Mouse (Mus musculus): ENCODE results near the gene Haao. TPM values are rescaled to one million over a fixed set of nuclear protein-coding genes. Genes with fewer than 3 reads are reported as not detected.

Gene Haao
- polyA plus RNA-seq, 1 experiment from 2014 or later, result 0.40 TPM

GRCm38 (mm10) chr17:83889691-83890372, 42.1 kb upstream of the Haao start:
- ATAC-seq, result peak; percentile 41; the same call in 1 of the 2 replicates
- H3K4me2 ChIP-seq (replicated peaks; ENCODE audit: low read depth), result no peak overlapping the region
- H3K9me3 ChIP-seq (ENCODE audit: control insufficient read depth), result no peaks in the 10 kb centered on the region
- H3K4me1 ChIP-seq (replicated peaks; ENCODE audit: control insufficient read depth, insufficient read depth, low read length), result no peaks in the 10 kb centered on the region
- H3K27ac ChIP-seq (ENCODE audit: low read depth, low read length), result peak overlapping the region; percentile 10; the same call in 1 of the 2 replicates
- H3K36me3 ChIP-seq (ENCODE audit: control insufficient read depth, insufficient read depth), result no peaks in the 10 kb centered on the region
- H3K9ac ChIP-seq (ENCODE audit: low read depth, low read length), result no peak overlapping the region
- H3K27me3 ChIP-seq (replicated peaks; ENCODE audit: control insufficient read depth, insufficient read depth, low read length), result no peaks in the 10 kb centered on the region
- 54% methylated on average over 13 of the region's 13 CpGs for WGBS
- no peak overlapping the region for H3K4me3 ChIP-seq (ENCODE audit: low read depth, low read length)
- TF ChIP-seq CTCF (IDR thresholded peaks at IDR 0.05; ENCODE audit: low read depth), result no peak

GRCm38 (mm10) chr17:83889329-83889690, 41.5 kb upstream of the Haao start:
- WGBS, result 86% methylated on average over 5 of the region's 5 CpGs
- TF ChIP-seq CTCF (IDR thresholded peaks at IDR 0.05; ENCODE audit: low read depth), result no peak

DNA sequence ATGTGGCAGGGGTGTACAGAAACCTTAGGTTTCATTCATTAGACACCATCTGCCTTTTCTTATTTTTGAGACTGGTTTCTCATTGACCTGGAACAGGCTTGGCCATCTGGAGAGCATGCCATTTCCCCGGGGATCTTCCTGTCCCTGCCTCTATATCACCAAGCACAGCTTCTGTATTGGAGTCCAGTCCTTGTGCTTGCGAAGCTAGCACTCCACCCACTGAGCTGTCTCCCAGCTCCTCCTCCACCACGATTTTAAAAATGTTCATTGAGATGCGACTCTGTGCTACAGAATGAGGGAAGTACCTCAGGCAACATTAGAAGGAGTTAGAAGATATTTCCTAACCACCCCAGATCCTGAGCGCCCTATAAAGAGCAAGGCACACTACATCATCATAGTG, 39.5 kb upstream of the Haao start:
- Histone ChIP-seq H3K27ac (ENCODE audit: low read depth, low read length) (no peak overlapping the region), H3K9ac (ENCODE audit: low read depth, low read length) (no peak overlapping the region), H3K9me3 (ENCODE audit: control insufficient read depth) (no peaks in the 10 kb centered on the region), H3K4me2 (replicated peaks; ENCODE audit: low read depth) (no peak overlapping the region), H3K4me3 (ENCODE audit: low read depth, low read length) (no peak overlapping the region), H3K36me3 (ENCODE audit: control insufficient read depth, insufficient read depth) (no peaks in the 10 kb centered on the region), H3K27me3 (replicated peaks; ENCODE audit: control insufficient read depth, insufficient read depth, low read length) (no peaks in the 10 kb centered on the region), H3K4me1 (replicated peaks; ENCODE audit: control insufficient read depth, insufficient read depth, low read length) (no peaks in the 10 kb centered on the region)
- ATAC-seq, result no peak
- WGBS, result 81% methylated on average over 5 of the region's 5 CpGs
- no peak for TF ChIP-seq CTCF (IDR thresholded peaks at IDR 0.05; ENCODE audit: low read depth)

More at GRCm38 (mm10) chr17:83889329-83889690, 41.5 kb upstream of the Haao start:
- Histone ChIP-seq H3K27ac (ENCODE audit: low read depth, low read length) (no peak overlapping the region; the same call in 1 of the 2 replicates), H3K27me3 (replicated peaks; ENCODE audit: control insufficient read depth, insufficient read depth, low read length) (no peaks in the 10 kb centered on the region), H3K9me3 (ENCODE audit: control insufficient read depth) (no peaks in the 10 kb centered on the region), H3K9ac (ENCODE audit: low read depth, low read length) (no peak overlapping the region), H3K4me1 (replicated peaks; ENCODE audit: control insufficient read depth, insufficient read depth, low read length) (no peaks in the 10 kb centered on the region), H3K4me3 (ENCODE audit: low read depth, low read length) (no peak overlapping the region), H3K36me3 (ENCODE audit: control insufficient read depth, insufficient read depth) (no peaks in the 10 kb centered on the region), H3K4me2 (replicated peaks; ENCODE audit: low read depth) (no peak overlapping the region)
- ATAC-seq, result no peak

DNA sequence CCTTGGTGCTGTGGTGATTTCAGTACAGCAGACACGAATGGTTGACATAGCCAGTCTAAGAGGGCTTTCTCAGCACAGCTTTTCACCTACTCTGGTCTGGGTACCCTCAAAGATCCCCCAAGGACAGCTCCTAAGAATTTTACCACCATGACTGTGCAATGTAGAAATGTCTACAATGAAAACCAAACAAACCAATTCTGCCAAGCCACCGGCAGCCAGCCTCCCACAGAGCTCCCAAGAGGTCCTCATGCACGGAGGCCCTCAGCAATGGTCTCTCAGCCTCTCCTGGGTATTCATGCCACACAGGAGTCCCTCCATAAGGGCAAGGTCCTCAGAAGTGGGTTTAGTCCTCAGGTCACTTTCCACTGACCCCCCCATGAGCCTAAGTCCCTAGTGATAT, 38.6 kb upstream of the Haao start:
- Histone ChIP-seq H3K9ac (ENCODE audit: low read depth, low read length) (no peak overlapping the region), H3K36me3 (ENCODE audit: control insufficient read depth, insufficient read depth) (no peaks in the 10 kb centered on the region), H3K27ac (ENCODE audit: low read depth, low read length) (no peak overlapping the region), H3K4me2 (replicated peaks; ENCODE audit: low read depth) (no peak overlapping the region), H3K4me3 (ENCODE audit: low read depth, low read length) (no peak overlapping the region), H3K4me1 (replicated peaks; ENCODE audit: control insufficient read depth, insufficient read depth, low read length) (no peaks in the 10 kb centered on the region), H3K27me3 (replicated peaks; ENCODE audit: control insufficient read depth, insufficient read depth, low read length) (no peaks in the 10 kb centered on the region), H3K9me3 (ENCODE audit: control insufficient read depth) (no peaks in the 10 kb centered on the region)
- TF ChIP-seq CTCF (IDR thresholded peaks at IDR 0.05; ENCODE audit: low read depth), result no peak
- no peak for ATAC-seq
- WGBS, result 90% methylated on average over 3 of the region's 3 CpGs

GRCm38 (mm10) chr17:83885750-83886149, 38.0 kb upstream of the Haao start:
- H3K4me2 ChIP-seq (replicated peaks; ENCODE audit: low read depth), result no peak overlapping the region
- no peak overlapping the region for H3K27ac ChIP-seq (ENCODE audit: low read depth, low read length)
- H3K9me3 ChIP-seq (ENCODE audit: control insufficient read depth), result no peaks in the 10 kb centered on the region
- H3K4me1 ChIP-seq (replicated peaks; ENCODE audit: control insufficient read depth, insufficient read depth, low read length), result no peaks in the 10 kb centered on the region
- no peak for TF ChIP-seq CTCF (IDR thresholded peaks at IDR 0.05; ENCODE audit: low read depth)
- ATAC-seq, result no peak
- H3K27me3 ChIP-seq (replicated peaks; ENCODE audit: control insufficient read depth, insufficient read depth, low read length), result no peaks in the 10 kb centered on the region
- 78% methylated on average over 5 of the region's 5 CpGs for WGBS
- H3K36me3 ChIP-seq (ENCODE audit: control insufficient read depth, insufficient read depth), result no peaks in the 10 kb centered on the region
- no peak overlapping the region for H3K4me3 ChIP-seq (ENCODE audit: low read depth, low read length)
- no peak overlapping the region for H3K9ac ChIP-seq (ENCODE audit: low read depth, low read length)

DNA sequence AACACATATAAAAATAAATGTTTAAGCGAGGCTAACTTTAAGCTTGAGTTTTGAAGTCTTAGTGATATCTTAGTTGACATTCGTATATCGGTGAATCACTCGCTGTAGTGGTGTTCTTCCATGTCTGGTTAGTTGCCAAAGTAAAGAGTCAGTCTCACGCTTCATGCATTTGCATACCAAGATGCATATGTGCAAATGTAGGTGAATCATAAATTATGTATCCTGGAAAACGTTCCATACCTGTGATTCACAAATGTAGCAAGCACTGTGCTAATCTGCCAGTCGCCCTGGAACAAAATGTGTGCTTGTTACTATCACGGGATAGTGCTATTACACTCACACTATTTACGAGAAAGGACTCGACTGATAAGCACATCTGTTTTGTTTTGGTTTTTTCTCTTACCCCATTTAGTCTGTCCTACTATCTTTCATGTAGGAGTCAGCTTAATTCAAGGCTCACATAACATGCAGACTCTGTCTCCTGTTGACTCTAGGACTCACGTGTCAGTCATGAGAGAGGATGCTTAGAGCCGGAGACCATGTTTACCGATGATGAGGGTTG, 37.3 kb upstream of the Haao start:
- Histone ChIP-seq H3K27me3 (replicated peaks; ENCODE audit: control insufficient read depth, insufficient read depth, low read length) (no peaks in the 10 kb centered on the region), H3K9me3 (ENCODE audit: control insufficient read depth) (no peaks in the 10 kb centered on the region), H3K9ac (ENCODE audit: low read depth, low read length) (no peak overlapping the region), H3K36me3 (ENCODE audit: control insufficient read depth, insufficient read depth) (no peaks in the 10 kb centered on the region), H3K27ac (ENCODE audit: low read depth, low read length) (no peak overlapping the region), H3K4me3 (ENCODE audit: low read depth, low read length) (no peak overlapping the region), H3K4me2 (replicated peaks; ENCODE audit: low read depth) (no peak overlapping the region), H3K4me1 (replicated peaks; ENCODE audit: control insufficient read depth, insufficient read depth, low read length) (no peaks in the 10 kb centered on the region)
- ATAC-seq, result no peak
- WGBS, result 81% methylated on average over 13 of the region's 13 CpGs
- no peak for TF ChIP-seq CTCF (IDR thresholded peaks at IDR 0.05; ENCODE audit: low read depth)
